Mouse (Mus musculus) T-helper 17 cell (primary cell): ENCODE measurements around the gene L3hypdh.

Source experiments
- in situ Hi-C, 2 experiments: fragments of 300-600 bp; cut with MboI, MseI; formaldehyde crosslinking; loops; 1 replicate in 1 of 2; 2 replicates in 1 of 2; pipeline ENCODE4 v1.15.1; 2025; ENCODE audit warnings: high pct_unique_total_duplicates in 2 of 2

L3hypdh gene

GRCm38 (mm10) chr12:72069626-72070326 lies 15.5 kb downstream of the L3hypdh start:
- in situ Hi-C loops = no loop called here

GRCm38 (mm10) chr12:72057780-72058179 lies 27.5 kb downstream of the L3hypdh start:
- in situ Hi-C loops = no loop called here

GRCm38 (mm10) chr12:72053851-72054250 lies 31.4 kb downstream of the L3hypdh start:
- in situ Hi-C loops = loop anchor here in 1 of 2 experiments (5.0 kb wide), 1 partner anchor 287 kb away; no protein-coding TSS in a partner anchor

- in situ Hi-C loops = loop anchor here in 1 of 2 experiments (5.0 kb wide), 1 partner anchor 286 kb away; no protein-coding TSS in a partner anchor
These were observed 31.9 kb downstream of the L3hypdh start for GRCm38 (mm10) chr12:72053303-72053702.

GRCm38 (mm10) chr12:72052571-72052970 lies 32.7 kb downstream of the L3hypdh start:
- in situ Hi-C loops = loop anchor here in 1 of 2 experiments (5.0 kb wide), 1 partner anchor 285 kb away; no protein-coding TSS in a partner anchor

GRCm38 (mm10) chr12:72050821-72051220 lies 34.4 kb downstream of the L3hypdh start:
- in situ Hi-C loops = loop anchor here in 1 of 2 experiments (5.0 kb wide), 1 partner anchor 284 kb away; no protein-coding TSS in a partner anchor

GRCm38 (mm10) chr12:72050156-72050555 lies 35.1 kb downstream of the L3hypdh start:
- in situ Hi-C loops = loop anchor here in 1 of 2 experiments (5.0 kb wide), 1 partner anchor 283 kb away; no protein-coding TSS in a partner anchor

- in situ Hi-C loops = loop anchor here in 1 of 2 experiments (5.0 kb wide), 1 partner anchor 280 kb away; no protein-coding TSS in a partner anchor
These were observed 37.7 kb downstream of the L3hypdh start for GRCm38 (mm10) chr12:72047513-72047912.

GRCm38 (mm10) chr12:72041238-72041637 lies 44.0 kb downstream of the L3hypdh start:
- in situ Hi-C loops = no loop called here

GRCm38 (mm10) chr12:72039501-72039900 lies 45.7 kb downstream of the L3hypdh start:
- in situ Hi-C loops = loop anchor here in 1 of 2 experiments (10.0 kb wide), 1 partner anchor 265 kb away; no protein-coding TSS in a partner anchor

GRCm38 (mm10) chr12:72038866-72039265 lies 46.4 kb downstream of the L3hypdh start:
- in situ Hi-C loops = loop anchor here in 1 of 2 experiments (10.0 kb wide), 1 partner anchor 264 kb away; no protein-coding TSS in a partner anchor

GRCm38 (mm10) chr12:72037049-72037448 lies 48.2 kb downstream of the L3hypdh start:
- in situ Hi-C loops = loop anchor here in 1 of 2 experiments (10.0 kb wide), 1 partner anchor 262 kb away; no protein-coding TSS in a partner anchor

- in situ Hi-C loops = loop anchor here in 1 of 2 experiments (10.0 kb wide), 1 partner anchor 261 kb away; no protein-coding TSS in a partner anchor
These were observed 49.1 kb downstream of the L3hypdh start for GRCm38 (mm10) chr12:72036097-72036661.

- in situ Hi-C loops = loop anchor here in 1 of 2 experiments (10.0 kb wide), 1 partner anchor 257 kb away; no protein-coding TSS in a partner anchor
These were observed 53.4 kb downstream of the L3hypdh start for GRCm38 (mm10) chr12:72031794-72032193.

- in situ Hi-C loops = loop anchor here in 1 of 2 experiments (10.0 kb wide), 1 partner anchor 256 kb away; no protein-coding TSS in a partner anchor
These were observed 54.1 kb downstream of the L3hypdh start for GRCm38 (mm10) chr12:72031171-72031570.

- in situ Hi-C loops = no loop called here
These were observed 59.9 kb downstream of the L3hypdh start for GRCm38 (mm10) chr12:72025275-72025795.

- in situ Hi-C loops = no loop called here
These were observed 61.7 kb downstream of the L3hypdh start for GRCm38 (mm10) chr12:72023572-72023971.
